Mouse (Mus musculus) G1E-ER4 (cell line): ENCODE data around the gene Lce1c. TPM values are rescaled to one million over a fixed set of nuclear protein-coding genes. Genes with fewer than 3 reads are reported as not detected.

Experiments used
- GATA1 ChIP-seq: IDR thresholded peaks from one replicate; pipeline ENCODE4 v1.8.0; 2012; ENCODE audit warnings: low read length, inconsistent platforms
- polyA plus RNA-seq: library from polyadenylated mRNA; stranded (reverse); fragments of >175 nt; gene quantifications from 2 replicates; pipeline ENCODE4 v1.2.3, GENCODE M21; 2012

Lce1c gene
- not detected in 2 replicates for polyA plus RNA-seq

DNA sequence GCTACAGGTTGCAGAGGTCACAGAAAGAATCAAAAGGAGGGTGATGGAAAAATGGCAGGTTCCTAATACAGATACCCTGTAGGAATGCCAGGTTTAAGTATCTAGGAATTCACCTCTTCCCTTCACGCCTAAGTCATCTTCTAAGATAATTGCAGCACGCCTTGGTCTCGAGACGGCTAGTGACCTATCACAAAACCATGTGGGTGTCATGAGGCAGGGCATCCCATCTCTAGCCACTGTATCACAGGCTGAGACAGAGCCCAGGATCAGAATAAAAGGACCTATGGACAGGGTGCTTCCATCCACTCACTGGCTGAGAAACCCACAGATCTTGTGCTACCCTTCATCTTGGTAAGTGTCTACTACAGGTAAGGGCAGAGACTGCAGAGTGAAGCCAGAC lies at the start of gene Lce1c:
Gene Lce1c, plus strand, starts transcription at position 301 of the 400 bp plus-strand sequence.
- no peak for TF ChIP-seq GATA1

DNA sequence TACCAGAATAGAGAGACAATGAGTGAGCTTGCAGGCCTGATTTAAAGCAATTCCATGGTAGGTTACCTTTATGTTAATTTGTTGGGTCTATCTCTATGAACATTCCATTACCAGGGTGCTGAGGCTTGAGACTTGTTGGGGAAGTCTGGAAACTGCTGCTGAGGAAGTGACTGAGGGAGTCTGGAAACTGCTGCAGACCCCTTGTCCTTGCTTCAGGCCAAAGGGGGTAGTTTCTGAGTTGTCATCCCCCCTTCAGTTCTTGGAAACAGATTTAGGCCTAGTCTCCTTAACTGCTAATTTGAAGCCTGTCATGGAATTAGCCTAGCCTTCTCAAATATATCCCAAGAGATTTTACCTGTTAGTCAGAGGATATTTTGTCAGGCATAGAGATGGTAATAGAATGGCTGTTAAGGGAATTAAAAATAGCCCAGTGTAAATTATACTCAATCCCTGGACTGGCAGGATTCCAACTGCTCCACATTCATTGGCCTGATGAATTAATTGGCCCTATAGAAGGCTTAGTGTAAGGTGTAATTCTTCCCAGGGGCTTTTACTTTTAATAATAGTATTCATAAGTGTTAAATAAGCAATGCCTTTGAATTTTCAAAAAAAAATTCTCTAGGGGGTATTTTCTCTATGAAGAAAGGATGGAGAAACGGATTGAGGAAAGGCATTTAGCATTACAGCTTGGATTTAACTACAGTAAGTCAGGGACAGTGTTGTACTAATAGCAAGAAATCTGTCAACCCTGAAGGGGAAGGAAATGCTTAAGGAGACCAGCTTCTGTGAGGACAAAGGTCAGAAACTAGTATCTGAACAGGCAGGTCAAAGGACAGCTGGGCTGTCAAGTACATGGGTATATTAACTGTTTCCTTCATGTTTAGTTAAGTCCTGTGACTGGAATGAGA lies 41.0 kb upstream of the Lce1c start:
- TF ChIP-seq GATA1: no peak

DNA sequence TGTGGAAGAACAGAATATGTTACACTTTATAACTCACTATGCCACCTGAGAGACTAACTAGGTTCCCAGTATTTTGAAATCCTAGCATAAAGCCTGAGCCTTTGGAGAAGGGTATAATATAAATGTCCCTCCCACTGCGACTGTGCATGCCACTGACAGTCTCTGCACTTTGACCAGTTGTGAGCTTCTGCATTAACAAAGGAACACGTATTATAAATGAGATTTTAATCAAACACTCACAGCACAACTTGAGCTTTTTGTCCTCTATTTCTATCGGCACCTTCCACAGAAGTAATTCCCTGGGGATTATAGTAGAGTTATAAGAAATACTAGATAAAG lies 40.4 kb upstream of the Lce1c start:
- no peak for TF ChIP-seq GATA1

DNA sequence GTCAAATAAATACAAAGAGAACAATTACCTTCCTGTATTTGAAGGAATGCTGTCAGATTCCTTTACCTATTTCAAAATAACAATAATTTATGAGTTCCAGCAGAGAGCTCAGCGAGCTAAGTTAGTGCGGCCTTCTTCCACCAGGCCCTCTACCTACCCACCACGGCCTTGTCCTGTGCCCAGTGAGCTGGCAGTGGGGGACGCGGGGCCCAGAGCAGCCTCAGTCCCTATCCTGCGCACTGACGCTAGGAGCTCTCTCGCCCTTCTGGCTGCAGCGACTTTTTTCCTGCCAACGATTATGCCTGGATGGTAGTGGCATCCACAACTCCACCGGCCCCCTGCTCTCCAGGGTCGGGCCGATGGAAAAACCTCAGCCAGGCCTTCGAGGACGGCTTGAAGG lies 39.2 kb upstream of the Lce1c start:
- TF ChIP-seq GATA1: no peak

DNA sequence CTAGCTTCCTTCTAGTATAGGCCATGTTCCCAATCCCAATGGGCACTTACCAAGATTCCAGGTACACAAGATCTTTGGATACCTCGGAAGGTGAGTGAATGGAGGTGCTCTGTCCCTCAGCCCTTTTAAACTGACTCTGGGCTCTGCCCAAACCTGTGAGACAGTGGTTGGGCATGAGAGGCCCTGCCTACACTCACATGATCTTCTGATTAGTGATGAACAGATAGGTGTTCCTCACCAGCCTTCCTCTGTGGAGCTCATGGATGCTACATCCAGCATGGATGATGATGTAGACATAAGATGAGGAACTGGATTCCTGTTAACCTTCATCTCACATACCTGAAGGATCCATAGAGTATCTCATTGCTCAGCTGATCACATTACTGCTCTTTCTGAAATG lies 30.8 kb upstream of the Lce1c start, which contains the start of gene Lce1a1:
Gene Lce1a1, minus strand, starts transcription at position 101 of the 400 bp plus-strand sequence.
- TF ChIP-seq GATA1: no peak

DNA sequence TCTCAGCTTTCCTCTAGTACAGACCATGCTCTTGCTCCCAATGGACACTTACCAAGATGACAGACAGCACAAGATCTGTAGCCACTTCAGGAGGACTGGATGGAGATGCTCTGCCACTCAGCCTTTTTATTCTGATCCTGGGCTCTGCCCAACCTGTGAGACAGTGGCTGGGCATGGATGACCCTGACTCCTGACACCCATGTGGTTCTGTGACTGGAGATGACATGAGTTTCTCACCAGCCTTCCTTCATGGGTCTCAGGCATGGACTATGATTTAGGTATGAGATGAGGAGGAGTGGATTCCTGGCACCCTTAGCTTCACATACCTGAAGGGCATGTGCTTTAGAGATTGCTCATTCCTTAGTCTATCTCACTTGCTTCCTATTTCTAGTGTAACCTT lies 22.2 kb upstream of the Lce1c start, which contains the start of gene Lce1b:
Gene Lce1b, minus strand, starts transcription at position 101 of the 400 bp plus-strand sequence.
- TF ChIP-seq GATA1: no peak

DNA sequence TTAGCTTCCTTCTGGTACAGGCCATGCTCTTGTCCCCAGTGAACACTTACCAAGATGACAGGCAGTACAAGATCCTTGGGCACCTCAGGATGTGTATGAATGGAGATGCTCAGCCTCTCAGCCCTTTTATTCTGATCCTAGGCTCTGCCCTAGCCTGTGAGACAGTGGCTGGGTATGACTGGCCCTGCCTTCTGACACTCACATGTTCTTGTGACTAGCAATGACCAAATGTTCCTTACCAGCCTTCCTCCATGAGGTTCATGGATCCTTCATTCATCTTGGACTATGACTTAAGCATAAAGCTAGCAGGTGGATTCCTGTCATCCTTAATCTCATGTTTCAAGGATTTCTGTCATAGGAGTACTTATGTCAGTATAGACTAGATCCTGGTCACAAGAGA lies 8.8 kb upstream of the Lce1c start, which contains the start of gene Lce1a2:
Gene Lce1a2, minus strand, starts transcription at position 101 of the 400 bp plus-strand sequence.
- no peak for TF ChIP-seq GATA1

DNA sequence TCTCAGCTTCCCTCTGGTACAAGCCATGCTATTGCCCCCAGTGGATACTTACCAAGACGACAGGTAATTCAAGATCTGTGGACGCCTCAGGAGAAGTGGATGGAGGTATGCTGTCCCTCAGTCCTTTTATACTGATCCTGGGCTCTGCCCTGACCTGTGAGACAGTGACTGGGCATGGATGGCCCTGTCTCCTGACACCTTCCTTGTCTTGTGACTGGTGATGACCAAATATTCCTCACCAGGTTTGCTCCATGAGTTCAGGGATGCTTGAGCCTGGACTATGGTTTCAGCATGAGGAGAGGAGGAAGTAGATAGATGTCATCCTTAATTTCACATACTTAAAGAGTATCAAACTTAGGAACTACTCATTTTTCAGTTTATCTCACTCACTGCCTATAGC lies 8.1 kb downstream of the Lce1c start, which contains the start of gene Lce1d:
Gene Lce1d, minus strand, starts transcription at position 101 of the 400 bp plus-strand sequence.
- TF ChIP-seq GATA1: no peak

DNA sequence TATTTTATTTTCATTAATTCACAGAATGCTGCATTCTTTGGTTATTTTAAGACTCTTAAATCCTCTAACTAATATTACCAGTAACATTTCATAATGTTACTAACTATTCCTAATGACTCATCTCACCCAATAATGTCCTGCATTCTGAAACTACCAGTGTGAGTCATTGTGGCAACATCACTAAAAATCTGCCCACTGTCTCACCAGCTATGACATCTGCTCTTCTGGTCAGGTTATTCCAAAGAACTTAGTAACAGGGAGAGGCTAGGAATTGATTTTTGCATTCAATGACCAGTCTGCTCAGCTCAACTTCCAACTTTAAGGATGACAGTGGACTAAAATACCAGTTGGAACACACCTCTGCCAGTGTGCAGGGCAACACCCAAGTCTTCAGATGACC lies 12.6 kb downstream of the Lce1c start:
- no peak for TF ChIP-seq GATA1

DNA sequence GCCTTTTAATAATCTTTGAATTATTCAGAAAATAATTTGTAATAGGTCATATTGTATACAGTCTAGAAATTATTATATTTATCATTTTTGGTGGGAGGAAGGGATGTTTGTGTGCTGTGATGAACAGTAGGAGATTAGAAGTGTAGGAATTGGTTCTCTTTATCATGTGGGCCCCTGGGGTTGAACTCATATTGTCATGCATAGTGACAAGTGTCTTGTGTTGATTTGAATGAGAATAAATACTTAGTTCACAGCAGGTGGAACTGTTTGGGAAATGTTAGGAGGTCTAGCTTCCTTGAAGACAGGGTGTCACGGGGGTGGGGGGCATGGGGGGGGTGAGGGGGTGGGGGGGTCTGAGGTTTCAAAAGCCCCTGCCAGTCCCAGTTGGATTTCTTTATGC lies 15.6 kb downstream of the Lce1c start:
- no peak for TF ChIP-seq GATA1

DNA sequence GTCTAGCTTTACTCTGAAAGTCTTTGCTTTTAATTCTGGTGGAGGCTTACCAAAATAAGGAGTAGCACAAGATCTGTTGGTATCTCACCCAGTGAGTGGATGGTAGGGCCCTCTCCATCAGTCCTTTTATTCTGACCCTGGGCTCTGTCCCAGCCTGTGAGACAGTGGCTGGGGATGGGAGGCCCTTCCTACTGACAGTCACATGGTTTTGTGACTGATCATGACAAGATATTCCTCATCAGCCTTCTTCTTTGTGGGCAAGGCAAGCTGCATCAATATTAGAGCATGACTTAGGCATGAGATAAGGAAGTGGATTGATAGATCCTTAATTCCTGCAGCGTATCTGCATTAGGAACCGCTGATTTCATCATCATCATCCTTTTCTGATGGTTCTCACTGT lies 29.9 kb downstream of the Lce1c start, which contains the start of gene Lce1e:
Gene Lce1e, minus strand, starts transcription at position 101 of the 400 bp plus-strand sequence.
- no peak for TF ChIP-seq GATA1

DNA sequence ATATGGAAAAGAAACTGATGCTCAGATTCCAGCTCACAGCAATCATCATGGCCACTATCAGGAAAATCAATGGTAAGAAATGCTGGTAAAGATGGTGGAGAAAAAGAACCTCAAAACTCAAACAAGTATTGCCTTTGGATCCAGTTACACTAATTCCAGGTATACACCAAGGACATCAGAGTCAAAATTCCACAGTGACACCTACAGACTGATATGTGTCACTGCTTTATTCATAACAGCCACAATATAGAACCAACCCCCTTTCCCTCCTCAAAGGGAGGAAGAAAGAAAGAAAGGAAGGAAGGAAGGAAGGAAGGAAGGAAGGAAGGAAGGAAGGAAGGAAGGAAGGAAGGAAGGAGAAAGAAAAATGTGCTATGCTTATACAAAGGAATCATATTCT lies 36.1 kb downstream of the Lce1c start:
- no peak for TF ChIP-seq GATA1

DNA sequence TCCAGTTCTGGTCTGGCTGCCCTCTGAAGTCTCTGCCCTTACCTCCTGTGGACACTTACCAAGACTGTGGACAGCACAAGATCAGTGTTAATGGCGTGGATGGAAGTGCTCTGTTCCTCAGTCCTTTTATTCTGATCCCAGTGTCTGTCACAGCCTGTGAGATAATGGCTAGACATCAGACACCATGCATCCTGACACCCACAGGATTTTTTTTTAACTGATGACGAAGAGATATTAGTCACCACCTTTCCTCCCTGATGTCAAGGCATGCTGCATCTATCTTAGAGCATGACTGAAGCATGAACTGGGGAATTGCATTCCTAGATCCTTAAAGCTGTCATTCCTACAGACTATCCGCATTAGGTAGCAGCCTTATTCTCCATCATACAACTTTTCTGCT lies 41.2 kb downstream of the Lce1c start, which contains the start of gene Lce1f:
Gene Lce1f, minus strand, starts transcription at position 101 of the 400 bp plus-strand sequence.
- no peak for TF ChIP-seq GATA1

DNA sequence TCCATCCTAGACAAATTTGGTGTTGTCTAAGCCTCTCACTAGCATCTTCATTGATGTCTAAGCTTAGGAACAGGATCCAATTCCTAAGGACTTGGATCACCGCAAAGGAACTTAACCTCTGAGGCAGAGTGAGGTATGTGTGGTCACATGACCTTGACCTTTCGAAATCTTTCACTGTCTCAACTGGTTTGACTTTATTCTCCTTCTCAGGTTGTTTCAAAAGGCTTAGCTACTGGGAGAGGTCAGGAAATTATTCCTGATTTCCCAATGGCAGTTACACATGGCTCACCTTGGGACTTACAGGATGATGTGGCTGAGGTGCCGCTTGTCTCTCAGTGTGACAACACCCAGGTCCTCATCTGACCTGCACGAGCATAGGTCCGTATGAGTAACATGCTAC lies 43.6 kb downstream of the Lce1c start:
- no peak for TF ChIP-seq GATA1

Other genes starting within 250 kb of the Lce1c start
- gene Gm9774, start 249.8 kb upstream of the Lce1c start, polyA plus RNA-seq: 12.8 and 15.9 TPM in 2 replicates
- not detected in 2 replicates for gene Sprr2k, start 246.7 kb upstream of the Lce1c start, polyA plus RNA-seq
- gene Sprr1b, start 240.5 kb upstream of the Lce1c start, polyA plus RNA-seq: not detected in 2 replicates
- not detected in 2 replicates for gene Sprr3, start 220.5 kb upstream of the Lce1c start, polyA plus RNA-seq
- gene Sprr1a, start 193.4 kb upstream of the Lce1c start, polyA plus RNA-seq: not detected in 2 replicates
- not detected in 2 replicates for gene Sprr4, start 178.8 kb upstream of the Lce1c start, polyA plus RNA-seq
- not detected in 2 replicates for gene 2310046K23Rik, start 144.7 kb upstream of the Lce1c start, polyA plus RNA-seq
- gene Ivl, start 105.5 kb upstream of the Lce1c start, polyA plus RNA-seq: not detected in 2 replicates
- gene Smcp, start 90.2 kb upstream of the Lce1c start, polyA plus RNA-seq: not detected in 2 replicates
- gene 2210017I01Rik, start 71.8 kb upstream of the Lce1c start, polyA plus RNA-seq: not detected in 2 replicates
- not detected in 2 replicates for gene Lce6a, start 57.6 kb upstream of the Lce1c start, polyA plus RNA-seq
- not detected in 2 replicates for gene Lce1a1, start 30.9 kb upstream of the Lce1c start, polyA plus RNA-seq
- gene Lce1b, start 22.3 kb upstream of the Lce1c start, polyA plus RNA-seq: not detected in 2 replicates
- not detected in 2 replicates for gene Lce1a2, start 8.9 kb upstream of the Lce1c start, polyA plus RNA-seq
- gene Lce1d, start 8.0 kb downstream of the Lce1c start, polyA plus RNA-seq: not detected in 2 replicates
- gene Lce1e, start 29.8 kb downstream of the Lce1c start, polyA plus RNA-seq: not detected in 2 replicates
- gene Lce1f, start 41.1 kb downstream of the Lce1c start, polyA plus RNA-seq: not detected in 2 replicates
- gene Gm38119, start 59.8 kb downstream of the Lce1c start, polyA plus RNA-seq: not detected in 2 replicates
- not detected in 2 replicates for gene Lce1g, start 73.1 kb downstream of the Lce1c start, polyA plus RNA-seq
- gene Lce1h, start 85.8 kb downstream of the Lce1c start, polyA plus RNA-seq: not detected in 2 replicates
- not detected in 2 replicates for gene Lce1i, start 99.7 kb downstream of the Lce1c start, polyA plus RNA-seq
- not detected in 2 replicates for gene Lce1j, start 111.3 kb downstream of the Lce1c start, polyA plus RNA-seq
- gene Lce1k, start 128.6 kb downstream of the Lce1c start, polyA plus RNA-seq: not detected in 2 replicates
- not detected in 2 replicates for gene Kprp, start 148.0 kb downstream of the Lce1c start, polyA plus RNA-seq
- not detected in 2 replicates for gene Lce1l, start 172.0 kb downstream of the Lce1c start, polyA plus RNA-seq
- not detected in 2 replicates for gene 2310050C09Rik, start 191.0 kb downstream of the Lce1c start, polyA plus RNA-seq
- not detected in 2 replicates for gene Lce3a, start 247.0 kb downstream of the Lce1c start, polyA plus RNA-seq